Mouse (Mus musculus) skeletal muscle tissue, adult 2 months (tissue): ENCODE measurements around the gene Prss21.

ENCODE experiments used
- DNase-seq: peaks from one replicate; pipeline ENCODE4 v3.0.0-alpha.2; 2012; ENCODE audit warnings: low read depth, low spot score

The Prss21 gene

DNA sequence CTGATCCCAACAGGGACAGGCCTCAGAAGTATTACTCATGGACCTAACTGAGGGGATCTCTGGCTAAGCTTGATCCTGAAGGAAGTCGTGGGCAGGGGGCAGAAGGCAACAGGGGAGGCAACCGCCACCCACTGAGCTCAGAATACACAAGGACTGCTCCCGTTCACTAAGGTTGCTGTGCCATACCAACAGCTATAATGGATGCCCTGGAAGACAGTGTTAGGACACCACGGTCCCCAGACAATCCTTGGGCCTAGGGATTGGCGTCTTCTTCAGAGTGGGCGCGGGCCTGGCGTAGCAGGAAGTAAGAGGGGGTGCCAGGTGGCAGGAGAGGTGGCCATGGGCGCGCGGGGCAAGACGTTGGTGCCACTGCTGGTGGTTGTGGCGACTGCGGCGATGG is at the start of gene Prss21:
Gene Prss21 (plus strand): TSS at position 301 of the 400 bp plus-strand sequence.
- no peak for DNase-seq

DNA sequence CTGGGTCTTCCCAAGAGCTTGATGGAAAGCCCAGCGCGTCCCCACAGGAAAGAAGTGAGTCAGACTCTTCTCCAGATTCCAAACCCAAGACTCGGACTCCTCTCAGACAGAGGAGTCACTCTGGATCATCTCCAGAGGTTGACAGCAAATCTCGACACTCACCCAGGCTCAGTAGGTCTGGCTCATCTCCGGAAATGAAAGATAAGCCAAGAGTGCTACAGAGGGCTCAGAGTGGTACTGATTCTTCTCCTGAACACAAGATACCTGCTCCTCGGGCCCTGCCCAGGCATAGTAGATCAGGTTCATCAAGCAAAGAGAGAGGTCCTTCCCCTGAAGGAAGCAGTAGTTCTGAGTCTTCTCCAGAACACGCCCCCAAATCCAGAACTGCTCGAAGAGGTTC is 49.3 kb upstream of the Prss21 start:
- no peak for DNase-seq

DNA sequence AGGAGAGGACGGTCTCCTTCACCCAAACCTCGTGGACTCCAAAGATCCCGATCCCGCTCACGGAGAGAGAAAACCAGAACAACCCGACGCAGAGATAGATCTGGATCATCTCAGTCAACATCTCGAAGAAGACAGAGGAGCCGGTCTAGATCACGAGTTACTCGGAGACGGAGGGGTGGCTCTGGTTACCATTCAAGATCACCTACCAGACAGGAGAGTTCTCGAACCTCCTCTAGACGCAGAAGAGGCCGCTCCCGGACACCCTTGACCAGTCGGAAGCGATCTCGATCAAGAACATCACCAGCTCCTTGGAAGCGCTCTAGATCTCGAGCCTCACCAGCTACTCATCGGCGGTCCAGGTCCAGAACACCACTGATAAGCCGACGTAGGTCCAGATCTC is 48.6 kb upstream of the Prss21 start:
- DNase-seq: no peak

DNA sequence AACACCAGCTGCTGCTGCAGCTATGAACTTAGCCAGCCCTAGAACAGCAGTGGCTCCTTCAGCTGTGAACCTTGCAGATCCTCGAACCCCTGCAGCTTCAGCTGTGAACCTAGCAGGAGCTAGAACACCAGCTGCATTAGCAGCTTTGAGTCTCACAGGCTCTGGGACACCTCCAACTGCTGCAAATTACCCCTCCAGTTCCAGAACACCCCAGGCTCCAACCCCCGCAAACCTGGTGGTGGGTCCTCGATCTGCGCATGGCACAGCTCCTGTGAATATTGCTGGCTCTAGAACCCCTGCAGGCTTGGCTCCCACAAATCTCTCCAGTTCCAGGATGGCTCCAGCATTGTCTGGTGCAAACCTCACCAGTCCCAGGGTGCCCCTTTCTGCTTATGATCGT is 47.1 kb upstream of the Prss21 start:
- DNase-seq: no peak

DNA sequence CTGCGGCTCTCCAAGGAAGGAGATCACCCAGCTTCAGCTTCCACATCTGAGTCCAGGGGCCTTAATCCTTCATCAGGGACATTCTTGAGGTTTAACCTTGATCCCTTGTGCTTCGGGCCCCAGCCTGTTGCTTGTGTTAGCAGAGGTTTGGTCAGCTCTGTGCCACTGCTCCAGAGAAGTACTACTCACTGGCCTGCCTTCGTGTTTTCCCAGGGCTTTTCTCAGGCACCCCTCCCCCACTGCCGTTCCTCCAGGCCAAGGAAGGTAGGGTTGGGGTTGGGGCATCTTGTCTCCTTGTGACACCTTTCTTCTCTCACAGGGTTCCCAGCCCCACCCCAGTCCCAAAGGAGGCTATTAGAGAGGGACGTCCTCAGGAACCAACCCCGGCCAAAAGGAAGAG is 45.8 kb upstream of the Prss21 start:
- no peak for DNase-seq

DNA sequence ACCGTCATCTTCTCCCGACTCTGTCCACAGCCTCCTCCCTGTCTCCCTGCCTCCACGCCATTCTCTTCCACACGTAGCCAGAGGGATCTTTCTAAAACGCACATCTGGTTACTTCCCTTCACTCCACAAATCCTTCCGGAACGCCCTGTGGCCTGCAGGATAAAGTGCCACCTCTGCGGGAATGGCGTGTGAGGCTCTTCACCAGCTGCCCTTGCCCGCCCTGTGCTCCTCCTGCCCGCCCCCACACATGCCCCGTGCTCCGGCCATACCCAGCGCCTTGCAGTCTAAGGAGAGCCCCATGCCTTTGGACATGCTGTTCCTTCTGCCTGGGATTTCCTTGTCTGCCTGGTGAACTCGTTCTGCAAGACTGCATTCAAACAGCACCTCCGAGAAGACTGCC is 44.8 kb upstream of the Prss21 start:
- no peak for DNase-seq

DNA sequence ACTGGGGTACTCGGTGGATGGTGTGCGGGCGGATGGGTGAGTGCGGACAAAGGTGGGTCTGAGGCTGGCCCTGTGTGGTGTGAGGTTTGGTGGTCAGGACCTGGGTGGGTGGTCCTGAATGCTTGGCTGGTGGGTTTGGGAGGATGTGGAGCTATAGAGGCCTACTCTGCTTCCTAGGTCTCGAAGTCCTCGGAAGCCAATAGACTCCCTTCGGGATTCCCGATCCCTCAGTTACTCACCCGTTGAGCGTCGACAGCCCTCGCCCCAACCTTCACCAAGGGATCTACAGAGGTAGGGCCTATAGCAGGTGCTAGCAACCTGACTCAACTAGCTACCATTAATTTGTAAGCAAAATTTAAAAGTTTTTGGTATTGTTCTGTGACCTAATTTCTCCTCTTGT is 44.2 kb upstream of the Prss21 start:
- no peak for DNase-seq

DNA sequence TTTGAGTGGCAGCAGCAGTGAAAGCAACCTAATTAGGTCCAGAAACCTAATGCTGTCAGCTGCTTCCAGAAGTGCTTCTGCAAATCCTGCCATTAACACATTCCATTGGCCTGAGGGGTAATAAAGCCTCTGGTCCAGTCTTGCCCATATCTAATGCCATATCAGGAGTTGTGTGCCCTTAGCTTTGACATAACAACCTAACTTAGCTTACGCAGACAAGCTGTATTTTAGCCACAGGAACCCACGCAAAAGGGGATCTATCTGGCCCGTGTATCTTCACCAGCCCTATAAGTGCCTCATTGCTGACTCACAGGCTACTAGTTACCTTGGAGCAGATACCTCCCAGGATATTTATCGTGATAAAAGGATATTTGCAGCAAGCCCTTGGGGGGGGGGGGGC is 42.3 kb upstream of the Prss21 start:
- peak; percentile 57 for DNase-seq

DNA sequence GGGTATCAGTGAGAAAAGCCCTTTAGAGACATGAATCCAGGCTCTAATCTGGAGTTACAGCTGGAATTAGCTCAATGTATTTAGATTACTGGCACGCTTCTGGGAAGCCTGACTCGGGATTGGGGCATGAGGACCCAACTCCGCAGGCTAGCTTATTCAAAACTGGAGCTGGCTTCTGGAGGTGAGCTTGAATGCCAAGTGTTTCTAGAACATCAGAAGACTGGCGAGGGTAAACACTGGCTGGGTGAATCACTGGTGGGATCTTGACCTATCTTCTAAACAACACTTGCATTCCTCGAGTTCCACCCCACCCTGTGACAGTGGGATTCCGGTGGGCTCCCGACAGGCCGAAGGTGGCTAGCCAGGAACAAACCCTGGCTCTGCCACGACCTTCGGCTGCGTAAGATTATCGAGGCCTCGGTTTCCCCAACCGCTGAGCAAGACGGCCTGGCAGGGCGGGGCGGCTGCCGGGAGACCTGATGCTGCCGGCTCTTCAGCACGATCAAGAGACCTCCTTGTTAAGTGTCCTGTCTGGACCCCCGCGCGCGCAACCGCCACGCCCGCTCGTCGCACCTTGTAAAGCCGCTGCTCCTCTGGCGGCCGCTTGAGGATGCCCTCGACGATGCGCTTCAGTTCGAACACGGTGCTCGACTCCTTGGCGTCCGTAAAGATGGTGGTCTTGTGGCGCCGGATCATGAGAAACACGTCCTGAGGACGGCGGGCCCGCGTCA is 39.4 kb upstream of the Prss21 start:
- DNase-seq: peak; percentile 30

DNA sequence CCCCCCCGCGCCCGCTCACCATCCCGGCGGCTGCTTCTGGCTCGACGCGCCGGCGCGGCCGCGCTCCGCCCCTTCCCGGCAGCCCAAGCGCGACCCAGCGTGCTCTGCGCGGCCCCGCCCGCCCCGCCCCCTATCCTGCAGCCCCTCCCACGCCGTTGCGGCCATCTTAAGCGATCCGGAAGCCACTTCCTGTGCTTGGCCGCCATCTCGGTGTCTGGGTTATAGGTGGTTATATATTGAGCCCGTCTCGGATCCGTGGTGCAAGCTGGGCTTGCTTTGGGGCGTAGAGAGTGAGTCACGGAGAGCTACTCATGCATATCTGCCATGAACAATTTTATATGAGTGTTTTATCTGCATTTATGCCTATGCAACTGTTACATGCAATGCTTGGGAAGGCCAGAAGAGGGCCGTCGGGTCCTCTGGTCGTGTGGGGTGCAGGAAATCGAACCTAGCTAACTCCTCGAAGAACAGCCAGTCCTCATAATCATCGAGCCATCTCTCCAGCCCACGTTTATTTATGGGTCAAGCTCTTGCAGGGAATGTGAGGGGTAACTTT is 38.7 kb upstream of the Prss21 start, which contains the start of gene Elob:
Gene Elob (minus strand): TSS at position 73 of the 556 bp plus-strand sequence.
- DNase-seq: peak; percentile 86

DNA sequence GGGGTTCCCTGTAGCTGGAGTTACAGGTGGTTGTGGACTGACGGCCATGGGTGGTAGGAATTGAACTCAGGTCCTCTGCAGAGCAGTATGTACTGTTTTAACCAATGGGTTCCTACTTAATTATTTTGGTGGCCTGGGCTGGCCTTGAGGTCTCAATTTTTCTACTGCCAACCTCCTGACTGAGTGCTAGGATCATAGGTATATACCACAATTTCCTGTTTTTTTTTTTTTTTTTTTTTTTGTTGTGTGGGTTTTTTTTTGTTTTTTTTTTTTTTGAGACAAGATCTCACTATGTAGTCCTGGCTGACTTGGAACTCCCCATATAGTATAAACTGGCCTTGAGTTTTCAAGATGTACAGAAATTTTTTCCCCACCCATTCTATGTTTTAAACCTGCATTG is 36.7 kb upstream of the Prss21 start:
- no peak for DNase-seq

DNA sequence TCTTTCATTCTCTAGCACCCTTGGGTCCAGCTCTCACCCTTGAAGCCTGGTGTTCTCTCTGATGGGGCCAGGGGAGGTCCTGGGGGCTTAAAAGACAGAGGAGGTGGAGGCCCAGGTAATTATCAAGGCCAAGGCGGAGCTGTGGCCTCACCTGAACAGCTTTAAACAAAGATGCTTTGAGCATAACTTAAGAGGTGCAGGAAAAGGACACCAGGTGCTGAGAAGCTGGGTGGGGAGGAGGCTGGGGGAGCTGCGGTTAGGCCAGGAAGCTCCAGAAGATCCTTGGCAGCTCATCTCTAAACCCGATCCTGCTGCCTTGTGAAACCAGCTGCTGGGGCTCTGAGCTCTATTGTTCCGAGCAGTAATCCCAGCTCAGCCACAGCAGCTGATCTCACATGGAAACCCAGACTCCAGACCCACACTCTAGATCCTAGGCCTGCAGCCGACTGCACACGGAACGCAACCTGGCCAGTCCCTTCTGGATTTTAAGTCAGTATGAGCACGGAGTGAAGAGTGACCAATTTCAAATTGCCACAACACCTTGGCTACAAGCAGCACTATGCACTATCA is 31.8 kb upstream of the Prss21 start, which contains the start of gene Prss33:
Gene Prss33 (minus strand): TSS at position 51 of the 570 bp plus-strand sequence.
- no peak for DNase-seq

DNA sequence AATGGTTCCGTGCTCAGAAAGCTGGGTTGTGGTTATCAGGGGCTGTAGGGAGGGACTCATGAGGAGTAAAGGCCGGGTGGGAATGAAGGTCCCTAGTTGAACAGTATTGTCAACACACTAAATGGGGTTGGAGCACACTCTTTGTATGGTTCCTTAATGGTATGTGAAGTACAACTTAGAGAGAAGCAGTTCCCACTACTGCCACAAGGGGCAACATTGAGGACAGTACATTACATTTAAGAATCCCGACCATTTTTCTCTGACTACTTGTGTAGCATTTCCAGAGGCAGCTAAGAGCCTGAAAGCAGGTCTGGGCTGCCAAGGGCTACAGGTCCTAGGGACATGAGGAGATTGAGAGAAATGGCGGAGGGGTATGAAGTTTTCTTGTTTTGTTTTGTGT is 26.7 kb upstream of the Prss21 start:
- no peak for DNase-seq

DNA sequence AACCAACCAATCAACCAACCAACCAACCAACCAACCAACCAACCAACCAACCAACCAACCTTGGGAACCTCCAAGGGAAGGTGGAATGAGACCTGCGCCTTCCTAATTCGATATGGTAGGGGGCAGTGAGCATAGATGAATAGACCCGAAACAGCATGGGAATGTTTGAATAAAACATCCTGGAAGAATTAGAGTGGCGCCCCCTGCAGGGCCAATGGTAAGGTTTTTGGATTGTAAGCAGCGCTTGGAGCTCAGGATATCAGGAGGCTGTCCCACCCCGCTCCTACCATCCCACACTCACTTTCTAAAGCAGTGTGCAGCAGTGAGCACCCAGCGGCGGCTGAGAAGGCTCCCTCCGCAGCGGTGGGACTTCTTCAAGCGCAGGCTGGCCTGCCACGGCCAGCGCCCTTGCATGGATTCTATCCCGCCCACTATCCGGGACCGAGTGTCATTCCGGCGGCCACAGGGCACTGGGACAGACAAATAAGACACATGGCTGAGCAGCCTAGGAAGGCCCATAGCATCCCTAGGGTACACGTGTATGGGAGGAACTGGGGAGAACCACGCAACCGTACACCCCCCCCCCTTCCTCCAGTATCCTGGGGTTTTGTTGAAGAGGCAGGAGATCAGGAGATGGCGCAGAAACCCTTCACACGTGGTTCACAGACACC is 24.6 kb upstream of the Prss21 start:
- DNase-seq: no peak

DNA sequence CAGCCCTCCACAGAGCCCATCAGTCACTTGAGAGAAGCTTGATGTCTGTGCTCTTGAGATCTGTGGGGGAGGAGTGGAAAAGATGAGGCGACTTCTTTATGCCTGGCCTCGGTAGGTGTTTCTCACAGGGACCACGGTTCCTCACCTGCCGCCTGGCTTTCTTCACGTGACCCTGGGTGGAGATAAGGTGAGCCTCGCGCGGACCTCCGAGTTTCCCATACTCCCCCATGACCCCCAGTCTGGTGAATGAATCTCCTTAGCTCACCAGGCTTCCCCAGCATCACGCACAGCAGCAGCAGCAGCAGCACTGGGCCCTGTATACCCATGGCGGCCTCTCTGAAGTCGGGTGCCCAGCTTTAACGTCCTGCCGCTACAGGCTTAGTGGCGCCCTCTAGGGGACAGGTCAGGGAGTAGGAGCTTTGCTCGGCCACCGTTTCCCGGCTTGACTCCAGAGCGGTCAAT is 24.0 kb upstream of the Prss21 start, which contains the start of the genes Prss32 and Prss41:
Gene Prss32 (plus strand): TSS at position 44 of the 462 bp plus-strand sequence.
Gene Prss41 (minus strand): TSS at position 361 of the 462 bp plus-strand sequence.
- no peak for DNase-seq

DNA sequence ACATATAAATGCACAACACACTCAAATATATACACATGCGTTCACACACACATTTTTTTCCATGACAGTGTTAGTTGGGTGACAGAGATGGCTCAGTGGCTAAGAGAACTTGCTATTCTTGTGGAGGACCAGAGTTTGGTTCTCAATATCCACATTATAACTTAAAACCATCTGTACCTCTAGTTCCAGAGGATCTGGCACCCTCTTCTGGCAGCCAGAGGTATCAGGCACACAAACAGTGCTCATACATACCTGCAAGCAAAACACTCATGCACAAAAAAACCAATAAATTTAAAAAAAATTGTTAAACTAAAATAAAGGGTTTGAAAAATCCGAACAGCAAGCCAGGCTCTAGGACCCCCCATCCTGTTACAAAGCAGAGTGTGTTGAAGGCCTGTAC is 17.8 kb upstream of the Prss21 start:
- DNase-seq: no peak

DNA sequence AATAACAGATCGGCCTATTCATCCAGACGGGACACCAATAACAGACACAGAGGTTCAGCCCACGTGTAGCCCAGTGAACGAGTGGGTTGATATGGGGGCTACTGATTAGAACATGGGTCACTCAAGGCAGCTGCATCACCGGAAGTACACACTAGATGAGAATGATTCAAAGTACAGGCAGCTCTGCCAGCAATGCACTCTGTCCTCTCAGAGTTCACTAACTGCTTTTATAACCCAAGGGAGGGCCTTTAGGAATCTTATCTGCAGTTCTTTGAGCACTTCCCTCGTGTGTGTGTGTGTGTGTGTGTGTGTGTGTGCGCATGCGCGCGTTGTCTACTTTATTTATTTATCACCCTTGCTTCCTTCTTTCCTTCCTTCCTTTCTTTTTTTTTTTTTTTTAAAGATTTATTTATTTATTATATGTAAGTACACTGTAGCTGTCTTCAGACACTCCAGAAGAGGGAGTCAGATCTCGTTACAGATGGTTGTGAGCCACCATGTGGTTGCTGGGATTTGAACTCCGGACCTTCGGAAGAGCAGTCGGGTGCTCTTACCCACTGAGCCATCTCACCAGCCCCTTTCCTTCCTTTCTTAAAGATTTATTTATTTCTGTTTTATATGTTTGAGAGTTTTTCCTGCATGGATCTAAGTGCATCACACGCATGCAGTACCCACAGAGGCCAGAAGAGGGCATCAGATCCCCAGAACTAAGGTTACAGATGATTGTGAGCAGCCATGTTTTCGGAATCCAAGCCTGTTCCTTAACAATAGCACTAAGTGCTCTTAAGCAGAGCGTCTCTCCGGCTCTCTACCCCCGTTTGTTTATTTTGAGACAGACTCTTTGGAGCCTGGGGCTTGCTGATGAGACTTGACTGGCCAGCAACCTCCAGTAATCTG is 16.8 kb upstream of the Prss21 start:
- DNase-seq: no peak

DNA sequence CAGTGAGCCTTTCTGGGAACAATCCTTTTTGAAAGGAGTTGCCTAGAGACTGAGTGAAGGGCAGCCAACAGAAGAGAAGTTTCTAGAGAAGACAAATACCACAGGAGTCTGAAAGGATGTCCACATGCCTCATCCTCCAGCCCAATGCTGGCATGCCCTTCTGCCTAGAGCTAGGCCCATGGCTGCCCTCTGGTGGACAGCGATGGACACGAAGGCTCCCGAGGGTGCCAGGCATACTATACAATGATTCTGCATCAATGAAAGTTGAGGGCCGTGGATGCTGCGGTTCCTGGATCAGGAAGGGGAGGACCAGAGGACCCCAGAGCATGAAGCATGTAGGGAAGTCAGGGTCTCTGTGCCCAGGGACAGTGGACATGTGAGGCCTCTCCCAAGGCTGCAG is 14.6 kb upstream of the Prss21 start:
- no peak for DNase-seq

DNA sequence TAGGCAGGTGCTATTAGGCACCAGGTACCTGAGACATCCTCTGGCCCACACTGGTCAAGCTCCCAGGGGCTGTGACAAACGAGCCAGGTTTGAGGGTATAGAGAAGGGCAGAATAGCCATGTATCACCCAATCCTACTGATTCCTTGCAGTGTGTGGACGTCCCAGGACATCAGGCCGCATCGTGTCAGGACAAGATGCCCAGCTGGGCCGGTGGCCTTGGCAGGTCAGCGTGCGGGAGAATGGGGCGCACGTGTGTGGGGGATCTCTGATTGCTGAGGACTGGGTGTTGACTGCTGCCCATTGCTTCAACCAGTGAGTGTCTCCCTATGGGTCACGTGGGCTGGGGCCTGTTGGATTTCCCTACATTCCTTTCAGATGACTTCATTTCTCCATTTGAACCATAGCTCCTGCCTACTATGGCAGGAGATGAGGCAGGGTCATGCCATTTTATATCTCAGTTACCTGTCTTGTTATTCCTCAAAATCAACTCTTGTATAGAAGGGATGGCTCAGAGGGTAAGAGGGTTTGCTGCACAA is 13.6 kb upstream of the Prss21 start:
- no peak for DNase-seq

DNA sequence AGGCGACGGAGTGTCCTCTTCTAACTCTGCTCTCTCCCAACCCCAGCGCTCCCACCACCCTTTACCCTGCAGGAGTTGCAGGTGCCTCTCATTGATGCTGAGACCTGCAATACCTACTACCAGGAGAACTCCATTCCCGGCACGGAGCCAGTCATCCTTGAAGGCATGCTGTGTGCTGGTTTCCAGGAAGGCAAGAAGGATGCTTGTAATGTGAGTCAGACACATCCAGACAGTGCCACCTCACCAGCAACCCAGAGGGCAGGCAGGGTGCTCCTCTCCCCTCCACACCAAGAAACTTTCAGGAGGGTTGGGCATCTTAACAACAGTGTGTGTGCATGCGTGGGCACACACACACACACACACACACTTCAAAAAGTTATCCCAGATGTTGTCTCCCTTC is 10.7 kb upstream of the Prss21 start:
- no peak for DNase-seq

DNA sequence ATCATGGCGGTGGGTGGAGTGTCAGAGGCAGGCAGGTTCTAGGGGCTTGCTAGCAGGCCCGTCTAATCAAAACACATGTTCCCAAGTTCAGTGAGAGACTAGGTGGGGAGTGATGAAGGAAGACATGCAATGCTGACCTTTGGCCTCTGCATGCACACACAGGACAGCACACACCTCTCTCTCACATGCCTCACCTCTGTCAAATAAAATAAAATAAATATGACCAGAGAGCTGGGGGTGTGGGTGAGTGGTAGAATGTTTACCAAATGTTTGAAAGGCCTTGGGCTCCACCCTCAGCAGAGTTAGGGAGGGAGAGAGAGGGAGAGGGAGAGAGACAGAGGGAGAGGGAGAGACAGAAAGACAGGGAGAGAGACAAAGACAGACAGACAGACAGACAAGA is 9.9 kb upstream of the Prss21 start:
- DNase-seq: no peak
